Mouse (Mus musculus): ENCODE results near the gene Commd8.

The Commd8 gene

GRCm38 (mm10) chr5:72167594-72168284 lies at the start of gene Commd8:
Gene Commd8 (minus strand): TSS chr5:72168189.
- DNase-seq (ENCODE audit: low spot score): peak; percentile 98

GRCm38 (mm10) chr5:72211741-72212140 lies 43.8 kb upstream of the Commd8 start:
- no peak for DNase-seq (ENCODE audit: low spot score)

GRCm38 (mm10) chr5:72210812-72211139 lies 42.8 kb upstream of the Commd8 start:
- DNase-seq (ENCODE audit: low spot score): no peak

- no peak for DNase-seq (ENCODE audit: low spot score)
These were observed 42.3 kb upstream of the Commd8 start for GRCm38 (mm10) chr5:72210123-72210811.

- DNase-seq (ENCODE audit: low spot score): no peak
These were observed 40.5 kb upstream of the Commd8 start for GRCm38 (mm10) chr5:72208515-72208914.

GRCm38 (mm10) chr5:72205271-72205670 lies 37.3 kb upstream of the Commd8 start:
- no peak for DNase-seq (ENCODE audit: low spot score)

GRCm38 (mm10) chr5:72204507-72204906 lies 36.5 kb upstream of the Commd8 start:
- no peak for DNase-seq (ENCODE audit: low spot score)

GRCm38 (mm10) chr5:72203734-72204073 lies 35.7 kb upstream of the Commd8 start:
- no peak for DNase-seq (ENCODE audit: low spot score)

GRCm38 (mm10) chr5:72203028-72203733 lies 35.2 kb upstream of the Commd8 start:
- DNase-seq (ENCODE audit: low spot score): peak; percentile 95

GRCm38 (mm10) chr5:72202016-72202415 lies 34.0 kb upstream of the Commd8 start:
- no peak for DNase-seq (ENCODE audit: low spot score)

- DNase-seq (ENCODE audit: low spot score): no peak
These were observed 33.6 kb upstream of the Commd8 start for GRCm38 (mm10) chr5:72201600-72201999.

- no peak for DNase-seq (ENCODE audit: low spot score)
These were observed 27.5 kb upstream of the Commd8 start for GRCm38 (mm10) chr5:72195442-72195841.

- DNase-seq (ENCODE audit: low spot score): no peak
These were observed 23.9 kb upstream of the Commd8 start for GRCm38 (mm10) chr5:72191932-72192331.

GRCm38 (mm10) chr5:72191154-72191553 lies 23.2 kb upstream of the Commd8 start:
- no peak for DNase-seq (ENCODE audit: low spot score)

GRCm38 (mm10) chr5:72184437-72185100 lies 16.6 kb upstream of the Commd8 start:
- no peak for DNase-seq (ENCODE audit: low spot score)

- DNase-seq (ENCODE audit: low spot score): no peak
These were observed 15.9 kb upstream of the Commd8 start for GRCm38 (mm10) chr5:72183929-72184328.

- DNase-seq (ENCODE audit: low spot score): no peak
These were observed 14.8 kb upstream of the Commd8 start for GRCm38 (mm10) chr5:72182804-72183203.

GRCm38 (mm10) chr5:72181194-72181593 lies 13.2 kb upstream of the Commd8 start:
- no peak for DNase-seq (ENCODE audit: low spot score)

- DNase-seq (ENCODE audit: low spot score): peak; percentile 57
These were observed 7.5 kb upstream of the Commd8 start for GRCm38 (mm10) chr5:72175530-72175929.

GRCm38 (mm10) chr5:72175050-72175449 lies 7.1 kb upstream of the Commd8 start:
- DNase-seq (ENCODE audit: low spot score): peak; percentile 6

- no peak for DNase-seq (ENCODE audit: low spot score)
These were observed 5.5 kb upstream of the Commd8 start for GRCm38 (mm10) chr5:72173521-72173920.

GRCm38 (mm10) chr5:72172675-72173074 lies 4.7 kb upstream of the Commd8 start:
- peak; percentile 78 for DNase-seq (ENCODE audit: low spot score)

- no peak for DNase-seq (ENCODE audit: low spot score)
These were observed 2.1 kb upstream of the Commd8 start for GRCm38 (mm10) chr5:72170067-72170466.

Measured in embryo, embryonic 10.5 days (tissue).